Mouse (Mus musculus) cortical plate, adult 2 months (tissue): ENCODE data around the gene Lrp10.

Source experiments
- CTCF ChIP-seq: fragments of 200-500 bp; IDR thresholded peaks from 2 replicates; pipeline ENCODE4 v1.5.1; 2011; ENCODE audit warnings: mild to moderate bottlenecking, control low read depth, low read length; ENCODE audit not compliant: insufficient read depth; ENCODE audit errors: extremely low read depth
- POLR2A ChIP-seq: fragments of 200-500 bp; IDR thresholded peaks from 2 replicates; pipeline ENCODE4 v1.6.1; 2011; ENCODE audit warnings: mild to moderate bottlenecking, low read length, control low read depth; ENCODE audit not compliant: insufficient read depth; ENCODE audit errors: extremely low read depth

GRCm38 (mm10) chr14:54463959-54464292 is at the start of gene Lrp10:
- no peak for TF ChIP-seq CTCF
- TF ChIP-seq POLR2A: peak; percentile 70
